Mouse (Mus musculus): ENCODE data around the gene Ulk3. TPM values are rescaled to one million over a fixed set of nuclear protein-coding genes. Genes with fewer than 3 reads are reported as not detected.

Gene Ulk3
- 19.9 and 24.1 TPM in 2 replicates for polyA plus RNA-seq (2016; fragmentation: Nextera tagmentation; extraction: Ambion mirVana)

DNA sequence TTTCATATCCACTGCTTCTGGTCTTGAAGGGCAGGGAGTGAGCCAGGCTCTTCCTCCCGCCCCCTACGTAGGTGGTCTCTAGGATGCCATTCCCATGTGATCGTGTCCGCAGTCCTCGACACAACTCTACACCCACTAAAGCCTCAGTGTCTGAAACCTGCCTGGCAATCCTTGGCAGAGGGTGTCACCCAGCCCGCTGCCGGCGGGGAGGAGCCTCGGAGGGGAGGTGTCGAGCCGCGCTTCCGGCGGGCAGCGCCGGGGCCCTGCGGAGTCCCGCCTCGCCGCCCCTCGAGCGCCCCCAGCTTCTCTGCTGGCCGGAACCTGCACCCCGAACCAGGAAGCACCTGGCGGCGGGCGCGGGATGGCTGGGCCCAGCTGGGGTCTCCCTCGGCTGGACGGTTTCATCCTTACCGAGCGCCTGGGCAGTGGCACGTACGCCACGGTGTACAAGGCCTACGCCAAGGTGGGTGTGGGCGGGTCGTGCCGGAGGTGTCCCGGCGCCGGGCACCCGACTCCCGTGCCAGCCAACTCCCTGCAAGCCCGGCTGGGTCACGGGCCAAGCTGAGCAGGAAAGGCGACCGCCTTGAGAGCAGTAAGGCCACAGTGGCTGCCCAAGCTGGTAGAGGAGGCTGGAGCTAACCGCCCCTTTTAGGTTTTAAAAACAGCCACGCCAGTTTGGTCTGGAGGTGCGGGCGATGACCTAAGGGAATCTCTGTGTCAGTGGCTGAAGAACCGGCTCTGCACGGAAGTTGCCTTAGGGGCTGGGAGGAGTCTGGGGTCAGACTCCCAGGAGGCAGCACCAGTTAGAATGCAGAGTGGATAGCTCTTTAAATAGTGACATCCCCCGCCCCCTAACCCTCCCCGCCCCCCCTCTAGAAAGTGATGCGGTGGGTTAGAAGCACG is at the start of gene Ulk3:
TSS of gene Ulk3 (plus strand) at position 229 of the 903 bp plus-strand sequence.
- Histone ChIP-seq H3K9me3 (no peaks in the 10 kb centered on the region), H3K4me3 (replicated peaks) (peak within 1 kb of the TSS; percentile 75), H3K27me3 (no peaks in the 10 kb centered on the region), H3K4me2 (peak within 1 kb of the TSS; percentile 77), H3K4me1 (peaks cover 18% of the 10 kb centered on the region), H3K36me3 (replicated peaks) (peaks cover 43% of the 10 kb centered on the region), H3K27ac (peak within 1 kb of the TSS; percentile 76), H3K9ac (peak within 1 kb of the TSS; percentile 78)
- WGBS, result under 1% methylated on average over 58 of the region's 58 CpGs
- ATAC-seq (ENCODE audit: low FRiP score), result peak; percentile 91

DNA sequence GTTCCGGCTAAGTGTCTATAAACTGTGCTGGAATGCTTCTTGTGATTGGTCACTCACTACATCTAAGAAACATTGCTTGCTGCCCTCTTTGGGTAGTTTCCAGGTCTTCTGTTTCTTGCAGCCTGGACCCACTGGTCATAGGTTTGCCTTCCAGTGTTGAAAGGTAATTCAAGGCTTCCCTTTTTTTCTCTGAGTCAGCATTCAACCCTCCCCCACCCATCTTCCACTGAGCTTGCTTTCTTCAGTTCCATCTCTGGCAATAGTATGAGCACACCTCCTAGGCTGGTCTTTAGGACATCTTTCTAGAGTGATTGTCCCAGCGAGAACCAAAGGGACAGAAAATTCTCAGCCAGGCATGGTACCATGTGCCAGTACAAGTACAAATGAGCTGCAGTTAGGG is 49.7 kb upstream of the Ulk3 start:
- H3K27me3 ChIP-seq, result no peaks in the 10 kb centered on the region
- no peak overlapping the region for H3K9ac ChIP-seq
- no peak for ATAC-seq (ENCODE audit: low FRiP score)
- no peak overlapping the region for H3K4me2 ChIP-seq
- H3K4me1 ChIP-seq, result peaks cover 19% of the 10 kb centered on the region
- H3K4me3 ChIP-seq (replicated peaks), result no peak overlapping the region
- no peak overlapping the region for H3K27ac ChIP-seq
- no peaks in the 10 kb centered on the region for H3K9me3 ChIP-seq
- 91% methylated on average over 2 of the region's 2 CpGs for WGBS
- peaks cover 55% of the 10 kb centered on the region for H3K36me3 ChIP-seq (replicated peaks)

DNA sequence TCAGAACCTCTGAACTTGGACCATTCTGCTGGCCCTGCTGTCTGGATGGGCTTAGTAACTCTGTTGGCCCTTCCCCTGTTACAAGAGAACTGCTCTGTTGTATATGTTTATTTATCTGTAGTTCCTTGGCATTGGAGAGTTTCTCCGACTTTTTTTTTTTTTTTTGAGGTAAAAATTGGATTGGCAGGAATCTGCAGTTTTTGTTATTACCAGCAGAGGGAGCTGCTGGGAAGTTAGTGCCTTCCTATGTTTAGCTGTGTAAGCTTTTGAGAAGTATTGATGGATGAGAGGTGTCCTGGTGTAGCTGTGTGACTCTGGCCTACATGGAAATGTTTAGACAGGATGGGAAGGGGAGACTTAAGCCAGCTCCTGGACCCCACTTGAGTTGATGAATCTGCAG is 47.9 kb upstream of the Ulk3 start:
- H3K27me3 ChIP-seq, result no peaks in the 10 kb centered on the region
- 12% methylated on average over 1 of the region's 1 CpGs for WGBS

DNA sequence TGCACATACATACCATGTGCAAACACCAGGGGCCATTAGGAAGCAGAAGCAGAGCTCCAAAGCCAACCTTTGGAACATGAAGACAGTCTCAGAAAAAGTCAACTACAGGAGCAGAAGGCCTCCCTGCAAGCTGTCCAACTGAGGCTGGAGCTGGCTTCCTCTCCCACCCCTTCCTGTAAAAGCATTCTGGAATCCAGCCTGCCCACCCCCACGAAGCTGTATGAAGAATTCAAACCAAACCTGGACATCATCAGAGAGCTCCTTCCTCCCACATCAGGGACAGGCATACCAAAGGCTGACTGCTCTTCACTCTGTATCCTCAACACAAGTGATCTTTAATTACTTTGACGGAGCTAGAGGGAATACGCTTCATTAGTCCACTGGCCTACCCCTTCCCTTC is 45.3 kb upstream of the Ulk3 start:
- no peak overlapping the region for H3K9ac ChIP-seq
- peaks cover 90% of the 10 kb centered on the region for H3K36me3 ChIP-seq (replicated peaks)
- H3K9me3 ChIP-seq, result no peaks in the 10 kb centered on the region
- H3K27me3 ChIP-seq, result no peaks in the 10 kb centered on the region
- no peak for ATAC-seq (ENCODE audit: low FRiP score)
- H3K4me3 ChIP-seq (replicated peaks), result no peak overlapping the region
- H3K4me2 ChIP-seq, result no peak overlapping the region
- WGBS, result 79% methylated on average over 3 of the region's 3 CpGs
- H3K27ac ChIP-seq, result no peak overlapping the region
- peaks cover 3% of the 10 kb centered on the region for H3K4me1 ChIP-seq

More for the DNA sequence above, 47.9 kb upstream of the Ulk3 start:
- no peak overlapping the region for H3K9ac ChIP-seq
- no peak for ATAC-seq (ENCODE audit: low FRiP score)
- peaks cover 68% of the 10 kb centered on the region for H3K36me3 ChIP-seq (replicated peaks)
- H3K4me2 ChIP-seq, result no peak overlapping the region
- no peak overlapping the region for H3K27ac ChIP-seq
- no peaks in the 10 kb centered on the region for H3K9me3 ChIP-seq
- no peak overlapping the region for H3K4me3 ChIP-seq (replicated peaks)
- H3K4me1 ChIP-seq, result peaks cover 19% of the 10 kb centered on the region

DNA sequence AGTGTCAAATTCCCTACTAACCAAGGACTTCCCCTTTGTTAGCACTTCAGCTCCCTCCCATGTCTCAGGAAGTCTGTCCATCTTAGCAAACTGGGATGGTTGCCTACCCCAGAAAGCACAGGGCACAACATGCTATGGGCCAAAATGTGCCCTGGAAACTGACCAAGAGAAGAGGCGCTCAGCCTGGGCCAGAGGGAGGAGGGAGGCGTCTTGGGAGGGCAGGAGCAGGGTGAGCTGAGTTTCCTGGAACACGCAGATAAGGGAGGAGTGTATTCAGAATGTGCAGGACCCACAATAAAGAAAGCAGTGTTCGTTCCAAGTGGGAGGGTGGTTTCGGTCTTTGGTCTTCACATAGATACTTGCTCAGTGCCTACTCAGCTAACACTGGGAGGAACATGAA is 42.0 kb upstream of the Ulk3 start:
- H3K27ac ChIP-seq, result no peak overlapping the region
- H3K4me3 ChIP-seq (replicated peaks), result no peak overlapping the region
- ATAC-seq (ENCODE audit: low FRiP score), result no peak
- no peaks in the 10 kb centered on the region for H3K27me3 ChIP-seq
- peaks cover 7% of the 10 kb centered on the region for H3K4me1 ChIP-seq
- H3K36me3 ChIP-seq (replicated peaks), result peaks cover 83% of the 10 kb centered on the region
- H3K4me2 ChIP-seq, result no peak overlapping the region
- no peaks in the 10 kb centered on the region for H3K9me3 ChIP-seq
- 85% methylated on average over 5 of the region's 5 CpGs for WGBS
- H3K9ac ChIP-seq, result no peak overlapping the region

DNA sequence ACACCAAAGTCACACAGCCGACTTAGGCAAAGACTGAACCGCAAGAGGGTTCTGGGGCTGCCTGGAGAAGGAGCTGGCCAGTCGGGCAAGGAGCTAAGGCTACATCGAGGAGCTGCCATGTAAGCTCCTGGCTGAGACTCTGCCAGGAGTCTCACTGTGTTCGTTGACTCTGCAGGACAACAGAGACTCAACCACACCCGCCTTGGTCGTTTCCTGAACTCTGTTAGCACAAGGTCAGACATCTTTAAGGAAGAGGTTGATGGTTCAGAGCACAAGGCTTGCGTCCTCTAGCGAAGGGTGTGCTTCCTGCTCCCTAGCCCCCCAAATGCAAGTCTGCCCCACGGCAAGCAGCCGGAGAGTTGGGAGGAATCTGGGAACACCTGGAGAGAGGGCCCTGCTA is 41.4 kb upstream of the Ulk3 start:
- no peak overlapping the region for H3K9ac ChIP-seq
- H3K4me2 ChIP-seq, result no peak overlapping the region
- no peak for ATAC-seq (ENCODE audit: low FRiP score)
- WGBS, result 91% methylated on average over 11 of the region's 11 CpGs
- H3K27ac ChIP-seq, result no peak overlapping the region
- peaks cover 77% of the 10 kb centered on the region for H3K36me3 ChIP-seq (replicated peaks)
- peaks cover 7% of the 10 kb centered on the region for H3K4me1 ChIP-seq
- no peak overlapping the region for H3K4me3 ChIP-seq (replicated peaks)
- no peaks in the 10 kb centered on the region for H3K27me3 ChIP-seq
- no peaks in the 10 kb centered on the region for H3K9me3 ChIP-seq

DNA sequence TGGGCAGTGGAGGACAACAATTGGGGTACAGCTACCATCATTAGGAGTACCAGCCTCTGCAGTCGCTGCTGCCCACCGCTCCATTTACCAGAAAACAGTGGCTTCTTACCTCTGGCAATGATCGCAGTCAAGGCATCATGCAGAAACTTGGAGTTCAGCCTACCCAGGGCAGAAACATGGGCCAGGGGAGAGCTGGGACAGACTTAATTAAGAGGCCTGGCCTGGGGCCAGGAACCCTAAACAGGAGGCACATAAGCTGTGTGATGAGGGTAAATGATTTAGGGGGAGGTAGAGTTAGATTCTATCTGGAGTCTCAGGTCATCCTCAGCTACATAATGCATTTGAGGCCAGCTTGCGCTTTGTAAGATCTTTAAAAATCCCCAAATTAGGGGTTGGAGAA is 40.1 kb upstream of the Ulk3 start:
- no peaks in the 10 kb centered on the region for H3K9me3 ChIP-seq
- no peak overlapping the region for H3K9ac ChIP-seq

DNA sequence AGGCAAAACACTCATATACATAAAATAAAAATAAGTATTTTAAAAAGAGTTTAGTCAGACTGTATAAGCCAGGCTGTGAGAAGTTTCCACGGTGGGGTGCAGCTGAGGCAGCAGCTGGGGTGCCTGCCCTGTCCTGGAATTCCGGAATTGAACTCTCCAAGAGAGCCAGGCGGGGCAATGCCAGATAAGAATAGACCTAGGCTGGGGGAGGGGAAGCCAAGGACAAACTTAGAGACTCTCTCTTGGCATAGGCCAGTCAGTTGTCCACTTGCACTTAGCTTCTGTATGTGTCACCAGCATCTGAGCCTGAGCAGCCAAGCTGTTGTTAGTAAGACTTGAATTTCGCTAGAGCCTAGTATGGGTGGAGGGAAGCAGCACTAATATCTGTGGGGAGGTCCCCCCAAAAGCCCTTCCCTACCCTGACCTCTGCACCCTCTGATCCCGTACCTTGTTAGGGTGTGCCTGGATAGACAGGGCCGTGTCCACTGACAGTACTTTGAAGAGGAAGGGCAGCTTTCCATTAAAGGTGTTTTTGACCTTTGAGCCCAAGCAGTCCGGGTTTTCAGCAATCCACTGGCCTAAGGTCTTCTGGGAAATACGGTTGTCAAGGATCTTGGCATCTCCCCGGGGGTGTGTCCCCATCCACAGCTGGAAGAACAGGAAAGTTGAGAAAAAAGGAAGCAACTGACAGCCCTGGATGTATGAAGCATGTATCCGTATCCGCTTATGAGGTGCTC is 39.0 kb upstream of the Ulk3 start:
- H3K9ac ChIP-seq, result no peak overlapping the region
- no peak overlapping the region for H3K27ac ChIP-seq
- H3K27me3 ChIP-seq, result no peaks in the 10 kb centered on the region
- no peaks in the 10 kb centered on the region for H3K9me3 ChIP-seq
- H3K4me2 ChIP-seq, result no peak overlapping the region
- ATAC-seq (ENCODE audit: low FRiP score), result no peak
- WGBS, result 91% methylated on average over 11 of the region's 11 CpGs
- H3K36me3 ChIP-seq (replicated peaks), result peaks cover 53% of the 10 kb centered on the region
- no peak overlapping the region for H3K4me3 ChIP-seq (replicated peaks)
- peaks cover 18% of the 10 kb centered on the region for H3K4me1 ChIP-seq

More for the DNA sequence above, 40.1 kb upstream of the Ulk3 start:
- ATAC-seq (ENCODE audit: low FRiP score), result no peak
- Histone ChIP-seq H3K27ac (peak overlapping the region; percentile 53; the same call in 1 of the 2 replicates), H3K4me3 (replicated peaks) (no peak overlapping the region), H3K4me2 (no peak overlapping the region), H3K4me1 (peaks cover 14% of the 10 kb centered on the region), H3K27me3 (no peaks in the 10 kb centered on the region), H3K36me3 (replicated peaks) (peaks cover 64% of the 10 kb centered on the region)
- 92% methylated on average over 4 of the region's 4 CpGs for WGBS

DNA sequence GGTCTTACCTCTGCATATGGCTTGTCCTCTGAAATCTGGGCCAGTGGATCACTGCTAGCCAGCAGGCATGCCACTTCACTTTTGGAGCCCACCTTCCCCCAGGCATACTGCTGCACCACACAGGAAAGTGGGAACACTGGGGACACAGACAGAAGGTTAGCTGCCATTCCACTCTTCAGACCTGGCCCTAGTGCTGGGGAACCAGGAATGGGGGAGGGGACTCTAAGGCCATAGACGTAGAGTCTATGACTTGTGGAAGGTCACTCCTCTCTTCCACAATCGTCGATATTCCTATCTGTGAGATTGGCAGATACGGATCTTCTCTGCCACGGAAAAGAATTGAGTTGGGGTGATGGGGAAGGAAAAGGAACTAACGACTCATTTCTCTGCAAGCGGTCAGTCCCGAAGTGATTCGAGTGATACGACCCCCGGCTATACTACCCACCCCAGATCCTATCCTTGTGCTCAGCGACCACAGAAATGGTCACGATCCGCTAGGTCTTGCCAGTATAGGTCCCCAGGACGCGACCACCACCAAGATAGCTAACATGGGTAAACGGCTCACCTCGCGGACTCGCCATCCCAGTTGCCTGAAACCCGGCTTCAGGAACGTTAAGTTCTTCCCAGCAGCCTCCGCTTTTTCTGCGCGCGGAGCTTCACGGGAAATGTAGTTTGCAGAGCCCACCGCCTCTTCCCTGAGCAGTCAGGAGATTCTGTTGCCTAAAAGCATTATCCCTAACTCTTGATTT is 36.9 kb upstream of the Ulk3 start, which contains the start of gene Mpi:
TSS of gene Mpi (minus strand) at position 625 of the 749 bp plus-strand sequence.
- Histone ChIP-seq H3K27ac (no peak within 1 kb of the TSS), H3K4me2 (peak within 1 kb of the TSS; percentile 85), H3K36me3 (replicated peaks) (peaks cover 35% of the 10 kb centered on the region), H3K4me3 (replicated peaks) (peak within 1 kb of the TSS; percentile 72), H3K4me1 (peaks cover 18% of the 10 kb centered on the region), H3K9ac (peak within 1 kb of the TSS; percentile 74), H3K9me3 (no peaks in the 10 kb centered on the region), H3K27me3 (no peaks in the 10 kb centered on the region)
- WGBS, result 3% methylated on average over 28 of the region's 28 CpGs
- ATAC-seq (ENCODE audit: low FRiP score), result peak; percentile 72

DNA sequence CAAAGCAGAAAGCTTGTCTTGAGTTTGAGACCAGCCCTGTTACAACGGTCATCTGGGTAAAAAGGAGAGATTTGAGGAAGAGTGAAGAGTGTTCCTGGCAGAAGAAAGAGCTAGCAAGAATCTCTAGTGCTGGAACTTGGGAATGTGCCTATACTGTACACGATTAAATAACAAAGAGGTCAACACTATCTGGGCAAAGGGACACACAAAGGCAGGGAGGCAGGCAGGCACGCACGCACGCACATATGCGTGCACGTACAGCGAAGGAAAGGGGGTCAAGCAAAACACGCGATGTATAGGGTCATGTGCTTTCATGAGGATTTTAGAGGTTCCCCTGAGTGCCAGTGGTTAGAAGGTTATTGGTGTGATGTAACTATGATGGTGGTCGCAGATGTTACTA is 36.1 kb upstream of the Ulk3 start:
- H3K9me3 ChIP-seq, result no peaks in the 10 kb centered on the region
- peaks cover 18% of the 10 kb centered on the region for H3K4me1 ChIP-seq
- WGBS, result 66% methylated on average over 11 of the region's 11 CpGs
- H3K27ac ChIP-seq, result no peak overlapping the region
- no peaks in the 10 kb centered on the region for H3K27me3 ChIP-seq
- peaks cover 26% of the 10 kb centered on the region for H3K36me3 ChIP-seq (replicated peaks)
- H3K9ac ChIP-seq, result no peak overlapping the region
- no peak overlapping the region for H3K4me3 ChIP-seq (replicated peaks)
- no peak for ATAC-seq (ENCODE audit: low FRiP score)
- H3K4me2 ChIP-seq, result no peak overlapping the region

DNA sequence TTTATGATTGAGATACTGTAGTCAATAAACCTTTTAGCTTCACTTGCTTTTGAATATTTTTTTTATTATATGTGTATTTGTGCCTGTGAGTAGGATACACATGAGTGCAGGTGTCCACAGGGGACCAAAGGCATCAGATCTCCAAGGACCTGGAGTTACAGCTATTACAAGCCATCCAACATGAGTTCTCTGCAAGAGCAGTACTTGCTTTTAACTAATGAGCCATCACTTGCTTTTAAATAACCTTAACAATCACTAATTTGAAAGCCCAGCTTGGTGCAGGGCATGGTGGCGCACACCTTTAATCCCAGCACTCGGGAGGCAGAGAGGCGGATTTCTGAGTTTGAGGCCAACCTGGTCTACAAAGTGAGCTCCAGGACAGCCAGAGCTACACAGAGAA is 34.5 kb upstream of the Ulk3 start:
- Histone ChIP-seq H3K9ac (no peak overlapping the region), H3K27me3 (no peaks in the 10 kb centered on the region), H3K4me1 (peaks cover 18% of the 10 kb centered on the region), H3K27ac (no peak overlapping the region), H3K4me3 (replicated peaks) (no peak overlapping the region), H3K9me3 (no peaks in the 10 kb centered on the region), H3K4me2 (no peak overlapping the region), H3K36me3 (replicated peaks) (peaks cover 10% of the 10 kb centered on the region)
- WGBS, result 31% methylated on average over 3 of the region's 3 CpGs
- no peak for ATAC-seq (ENCODE audit: low FRiP score)

DNA sequence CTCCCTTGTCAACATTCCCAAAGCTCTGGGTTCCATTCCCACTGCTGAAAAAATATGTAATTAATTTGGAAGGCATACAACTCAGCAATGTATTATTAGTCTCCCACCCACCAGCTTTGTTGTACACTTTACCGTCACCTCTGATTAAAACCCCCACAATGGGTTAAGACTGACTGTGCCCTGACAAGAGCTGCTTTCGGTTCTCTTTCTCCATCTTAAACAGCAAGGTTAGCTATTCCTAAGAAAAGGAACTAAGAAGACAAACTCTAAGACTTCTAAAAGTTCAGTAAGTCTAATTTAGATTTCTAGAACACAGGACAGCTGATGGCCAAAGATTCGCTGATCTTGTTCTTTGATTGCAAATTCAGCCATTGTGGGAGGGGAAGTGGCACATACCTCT is 32.0 kb upstream of the Ulk3 start:
- Histone ChIP-seq H3K4me1 (peaks cover 26% of the 10 kb centered on the region), H3K27ac (no peak overlapping the region), H3K27me3 (no peaks in the 10 kb centered on the region), H3K4me2 (no peak overlapping the region), H3K9ac (no peak overlapping the region), H3K9me3 (no peaks in the 10 kb centered on the region), H3K4me3 (replicated peaks) (no peak overlapping the region), H3K36me3 (replicated peaks) (no peaks in the 10 kb centered on the region)
- no peak for ATAC-seq (ENCODE audit: low FRiP score)
- 74% methylated on average over 3 of the region's 3 CpGs for WGBS
